Mouse (Mus musculus) liver, embryonic 12.5 days (tissue): ENCODE measurements around the gene Nt5dc2. TPM values are rescaled to one million over a fixed set of nuclear protein-coding genes. Genes with fewer than 3 reads are reported as not detected.

ENCODE experiments used
- ATAC-seq: fragments of 200-750 bp; cut with Nextera tagmentation; 2 replicates; pipeline ENCODE4 v1.8.0; 2017; ENCODE audit warnings: moderate number of reproducible peaks, mild to moderate bottlenecking, moderate library complexity
- H3K27ac ChIP-seq: fragments of 300-500 bp; sonication (generic); 2 replicates; pipeline ENCODE4 v1.5.1; 2016; ENCODE audit warnings: mild to moderate bottlenecking
- H3K27me3 ChIP-seq: fragments of 300-500 bp; sonication (generic); replicated peaks from 2 replicates; pipeline ENCODE4 v1.6.1; 2016; ENCODE audit warnings: mild to moderate bottlenecking, moderate library complexity
- H3K36me3 ChIP-seq: fragments of 300-500 bp; sonication (generic); 2 replicates; pipeline ENCODE4 v1.6.1; 2016; ENCODE audit warnings: mild to moderate bottlenecking, moderate library complexity
- H3K4me1 ChIP-seq: fragments of 300-500 bp; sonication (generic); 2 replicates; pipeline ENCODE4 v1.6.1; 2016
- H3K4me2 ChIP-seq: fragments of 300-500 bp; sonication (generic); 2 replicates; pipeline ENCODE4 v1.6.1; 2016; ENCODE audit warnings: mild to moderate bottlenecking, moderate library complexity
- H3K4me3 ChIP-seq: fragments of 300-500 bp; sonication (generic); 2 replicates; pipeline ENCODE4 v1.5.1; 2016; ENCODE audit warnings: mild to moderate bottlenecking, moderate library complexity
- H3K9ac ChIP-seq: fragments of 300-500 bp; sonication (generic); 2 replicates; pipeline ENCODE4 v1.6.1; 2016; ENCODE audit warnings: mild to moderate bottlenecking, moderate library complexity
- H3K9me3 ChIP-seq: fragments of 300-500 bp; sonication (generic); replicated peaks from 2 replicates; pipeline ENCODE4 v1.6.1; 2016; ENCODE audit warnings: mild to moderate bottlenecking, moderate library complexity
- WGBS: fragments of 180-500 bp; shearing (Covaris S2); methylation state at CpG from one replicate; pipeline ENCODE4 v1.1.7; 2016; ENCODE audit not compliant: insufficient replicate concordance; 5-methylcytosine and 5-hydroxymethylcytosine counted together
- polyA plus RNA-seq: library from polyadenylated mRNA; unstranded; fragments of >200 nt; fragmentation: Nextera tagmentation; extraction: Ambion mirVana; gene quantifications from 2 replicates; pipeline ENCODE4 v1.2.1, GENCODE M21; 2016

Gene Nt5dc2
- polyA plus RNA-seq, 1 experiment from 2014 or later: 306 TPM

DNA sequence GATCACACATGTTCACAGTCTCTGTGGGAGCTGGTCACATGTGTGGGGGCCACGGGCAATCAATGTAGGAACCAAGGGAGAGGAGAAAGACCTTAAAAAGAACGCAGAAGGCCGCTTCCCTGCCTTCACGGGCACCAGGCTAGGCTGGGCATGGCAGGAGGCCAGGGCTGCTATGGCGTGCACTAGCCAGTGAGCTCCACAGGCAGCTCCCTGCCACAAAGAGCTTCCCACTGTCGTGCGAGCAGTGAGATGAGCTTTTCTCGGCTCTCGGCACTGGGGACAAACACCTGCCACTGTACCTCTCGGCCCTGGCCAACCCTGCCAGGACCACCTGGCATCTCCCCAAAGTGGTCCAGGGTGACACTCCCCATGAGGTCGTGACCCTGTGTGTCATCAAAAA, 40.5 kb downstream of the Nt5dc2 start:
- H3K4me3 ChIP-seq: no peak overlapping the region
- H3K27ac ChIP-seq: no peak overlapping the region
- peaks cover 23% of the 10 kb centered on the region for H3K27me3 ChIP-seq
- no peak for ATAC-seq
- H3K36me3 ChIP-seq: peaks cover 62% of the 10 kb centered on the region
- H3K9ac ChIP-seq: no peak overlapping the region
- no peaks in the 10 kb centered on the region for H3K9me3 ChIP-seq
- H3K4me1 ChIP-seq: peaks cover 34% of the 10 kb centered on the region
- WGBS: 87% methylated on average over 11 of the region's 11 CpGs
- no peak overlapping the region for H3K4me2 ChIP-seq

- 91% methylated on average over 15 of the region's 15 CpGs for WGBS
Measured at GRCm38 (mm10) chr14:31171821-31172220, 41.0 kb downstream of the Nt5dc2 start.

GRCm38 (mm10) chr14:31172781-31173455, 42.1 kb downstream of the Nt5dc2 start:
- 77% methylated on average over 18 of the region's 18 CpGs for WGBS
- Histone ChIP-seq H3K36me3 (peaks cover 77% of the 10 kb centered on the region), H3K9ac (no peak overlapping the region), H3K27ac (no peak overlapping the region), H3K4me3 (no peak overlapping the region), H3K4me1 (peaks cover 25% of the 10 kb centered on the region), H3K27me3 (peaks cover 11% of the 10 kb centered on the region), H3K4me2 (no peak overlapping the region), H3K9me3 (no peaks in the 10 kb centered on the region)
- ATAC-seq: peak; percentile 35

More at GRCm38 (mm10) chr14:31171821-31172220, 41.0 kb downstream of the Nt5dc2 start:
- Histone ChIP-seq H3K4me3 (no peak overlapping the region), H3K9me3 (no peaks in the 10 kb centered on the region), H3K27me3 (peaks cover 22% of the 10 kb centered on the region), H3K4me1 (peaks cover 30% of the 10 kb centered on the region), H3K27ac (no peak overlapping the region), H3K4me2 (no peak overlapping the region), H3K36me3 (peaks cover 66% of the 10 kb centered on the region), H3K9ac (no peak overlapping the region)
- ATAC-seq: no peak

DNA sequence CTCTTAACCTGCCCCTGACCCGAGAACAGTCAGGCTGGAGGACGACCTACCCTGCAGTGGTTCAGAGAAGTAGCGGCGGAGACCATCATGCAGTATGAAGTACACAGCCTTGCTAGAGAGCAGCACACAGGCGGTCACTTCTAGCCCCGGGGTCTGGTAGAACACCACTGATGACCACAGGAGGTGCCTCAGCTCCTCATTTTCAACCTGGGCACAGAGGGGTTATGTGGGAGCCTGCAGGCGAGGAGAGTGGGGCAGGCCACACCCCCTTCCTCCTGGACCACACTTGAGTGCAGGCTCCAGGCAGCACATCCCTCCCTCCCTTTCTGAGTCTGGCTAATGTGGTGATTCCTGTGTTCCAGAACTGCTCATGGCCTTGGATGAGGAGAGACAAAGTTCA, 42.7 kb downstream of the Nt5dc2 start:
- H3K4me2 ChIP-seq: no peak overlapping the region
- peaks cover 5% of the 10 kb centered on the region; the same call in 1 of the 2 replicates for H3K27me3 ChIP-seq
- peaks cover 81% of the 10 kb centered on the region for H3K36me3 ChIP-seq
- H3K27ac ChIP-seq: no peak overlapping the region
- peaks cover 19% of the 10 kb centered on the region for H3K4me1 ChIP-seq
- WGBS: 79% methylated on average over 7 of the region's 7 CpGs
- H3K9me3 ChIP-seq: no peaks in the 10 kb centered on the region
- no peak overlapping the region for H3K9ac ChIP-seq
- H3K4me3 ChIP-seq: no peak overlapping the region
- no peak for ATAC-seq

DNA sequence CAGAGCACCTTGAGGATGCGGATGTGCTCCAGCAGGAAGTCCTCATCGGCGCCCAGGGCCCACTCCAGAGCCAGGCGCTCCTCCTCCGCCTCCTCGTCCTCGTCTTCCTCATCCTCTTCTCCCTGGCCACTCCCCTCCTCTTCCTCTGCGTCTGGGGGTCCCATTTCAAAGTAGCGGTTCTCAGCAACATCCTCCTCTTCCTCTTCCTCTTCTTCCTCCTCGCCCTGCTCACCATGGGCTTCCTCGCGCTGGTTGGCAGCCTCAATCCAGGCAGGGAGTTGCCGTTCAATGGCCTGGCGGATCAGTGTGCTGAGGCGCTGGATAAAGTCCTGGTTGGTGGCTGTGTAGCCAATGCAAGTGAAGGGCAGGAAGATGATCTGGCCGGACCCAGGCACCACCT, 46.4 kb downstream of the Nt5dc2 start:
- H3K36me3 ChIP-seq: peaks cover 98% of the 10 kb centered on the region
- no peak overlapping the region for H3K4me2 ChIP-seq
- no peak overlapping the region for H3K27ac ChIP-seq
- H3K9ac ChIP-seq: no peak overlapping the region
- ATAC-seq: no peak
- H3K4me1 ChIP-seq: 0 out of 2 replicates have a peak, but pooled peaks cover 6% of the 10 kb centered on the region
- no peak overlapping the region for H3K4me3 ChIP-seq
- no peaks in the 10 kb centered on the region for H3K27me3 ChIP-seq
- H3K9me3 ChIP-seq: no peaks in the 10 kb centered on the region
- WGBS: 86% methylated on average over 16 of the region's 16 CpGs

DNA sequence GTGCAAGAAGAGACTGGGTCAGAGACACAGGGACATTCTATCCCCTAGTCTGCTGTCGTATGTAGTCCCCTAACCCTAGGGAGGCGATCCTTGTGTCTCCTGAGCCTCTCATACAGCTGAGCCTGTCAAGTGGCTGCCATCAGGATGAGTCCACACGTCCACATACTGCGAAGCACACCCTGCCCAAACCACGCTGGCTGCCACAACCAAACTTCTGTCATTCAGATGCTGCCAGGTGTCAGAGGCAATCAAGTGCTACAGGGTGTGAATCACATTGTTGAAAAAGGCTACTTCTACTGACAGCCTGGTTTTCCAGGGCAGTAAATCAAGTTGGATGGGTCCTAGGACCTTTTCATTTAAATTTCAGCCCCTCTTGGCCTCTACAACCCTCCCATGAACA, 46.9 kb downstream of the Nt5dc2 start:
- Histone ChIP-seq H3K9ac (no peak overlapping the region), H3K9me3 (no peaks in the 10 kb centered on the region), H3K27me3 (no peaks in the 10 kb centered on the region), H3K4me3 (no peak overlapping the region), H3K36me3 (peaks cover 98% of the 10 kb centered on the region), H3K4me2 (no peak overlapping the region), H3K4me1 (0 out of 2 replicates have a peak, but pooled peaks cover 6% of the 10 kb centered on the region), H3K27ac (no peak overlapping the region)
- no peak for ATAC-seq
- WGBS: 84% methylated on average over 5 of the region's 5 CpGs

- Histone ChIP-seq H3K36me3 (peaks cover 98% of the 10 kb centered on the region), H3K27me3 (no peaks in the 10 kb centered on the region), H3K4me1 (peaks cover 14% of the 10 kb centered on the region; the same call in 1 of the 2 replicates), H3K4me2 (no peak overlapping the region), H3K9ac (no peak overlapping the region), H3K4me3 (no peak overlapping the region), H3K27ac (peak overlapping the region; percentile 8; the same call in 1 of the 2 replicates), H3K9me3 (no peaks in the 10 kb centered on the region)
- ATAC-seq: no peak
- 87% methylated on average over 12 of the region's 12 CpGs for WGBS
Measured at GRCm38 (mm10) chr14:31179677-31180365, 49.0 kb downstream of the Nt5dc2 start.

GRCm38 (mm10) chr14:31181512-31181911, 50.7 kb downstream of the Nt5dc2 start:
- no peak overlapping the region for H3K4me2 ChIP-seq
- H3K36me3 ChIP-seq: peaks cover 98% of the 10 kb centered on the region
- no peaks in the 10 kb centered on the region for H3K27me3 ChIP-seq
- H3K9ac ChIP-seq: no peak overlapping the region
- ATAC-seq: no peak
- H3K4me3 ChIP-seq: no peak overlapping the region
- H3K27ac ChIP-seq: peak overlapping the region; percentile 51; the same call in 1 of the 2 replicates
- WGBS: 83% methylated on average over 4 of the region's 4 CpGs
- no peaks in the 10 kb centered on the region for H3K9me3 ChIP-seq
- peaks cover 14% of the 10 kb centered on the region; the same call in 1 of the 2 replicates for H3K4me1 ChIP-seq

DNA sequence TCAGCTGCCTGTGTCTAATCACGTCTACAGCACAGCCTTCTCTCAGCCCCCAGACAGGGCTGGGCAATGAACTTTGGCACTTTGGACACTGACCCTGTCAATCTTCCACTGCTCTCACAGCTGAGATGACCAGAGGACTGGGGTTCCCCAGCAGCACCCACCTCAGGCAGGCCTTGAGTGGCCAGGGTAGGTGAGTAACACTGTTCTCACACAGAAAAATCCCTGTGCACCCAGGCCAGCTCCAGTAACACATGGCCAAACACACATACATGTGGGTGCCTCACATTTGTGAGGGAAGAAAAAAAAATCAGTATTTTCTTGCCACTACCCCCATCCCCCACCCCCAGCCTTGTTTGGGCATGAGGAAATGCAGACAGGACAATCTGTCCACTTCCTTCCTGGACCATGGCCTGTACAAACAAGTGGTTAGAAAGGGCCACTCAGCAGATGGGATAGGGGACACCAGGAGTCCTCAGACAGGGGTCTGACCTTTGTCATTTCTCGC, 52.0 kb downstream of the Nt5dc2 start:
- H3K36me3 ChIP-seq: peaks cover 98% of the 10 kb centered on the region
- H3K4me3 ChIP-seq: no peak overlapping the region
- no peak overlapping the region for H3K9ac ChIP-seq
- H3K27ac ChIP-seq: peak overlapping the region; percentile 51
- no peaks in the 10 kb centered on the region for H3K9me3 ChIP-seq
- 59% methylated on average over 2 of the region's 2 CpGs for WGBS
- H3K4me2 ChIP-seq: no peak overlapping the region
- peaks cover 14% of the 10 kb centered on the region; the same call in 1 of the 2 replicates for H3K4me1 ChIP-seq
- H3K27me3 ChIP-seq: no peaks in the 10 kb centered on the region
- ATAC-seq: peak; percentile 67

DNA sequence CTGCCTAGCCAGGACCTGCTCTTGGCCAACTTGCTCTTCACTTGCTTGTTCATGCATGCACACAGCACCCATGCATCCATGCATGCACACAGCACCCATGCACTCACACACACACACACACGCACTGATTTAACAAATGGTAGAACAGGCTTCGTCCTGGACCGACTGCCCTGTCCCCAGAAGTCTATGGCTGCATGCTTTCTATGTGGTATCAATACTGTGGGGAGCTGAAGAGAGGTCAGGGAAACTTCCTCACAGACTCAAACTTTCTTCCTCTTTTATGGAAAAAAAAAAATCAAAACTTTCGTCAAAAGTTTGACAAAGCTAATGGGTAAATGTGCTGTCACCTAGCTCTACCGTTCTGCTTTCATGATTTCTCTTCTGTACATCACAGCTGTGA, 52.7 kb downstream of the Nt5dc2 start:
- Histone ChIP-seq H3K9ac (no peak overlapping the region), H3K27ac (0 out of 2 replicates have a peak overlapping the region, but pooled peaks have one; percentile 51), H3K9me3 (no peaks in the 10 kb centered on the region), H3K4me2 (no peak overlapping the region), H3K4me1 (peaks cover 14% of the 10 kb centered on the region; the same call in 1 of the 2 replicates), H3K27me3 (no peaks in the 10 kb centered on the region), H3K4me3 (no peak overlapping the region), H3K36me3 (peaks cover 100% of the 10 kb centered on the region)
- ATAC-seq: no peak
- 65% methylated on average over 5 of the region's 5 CpGs for WGBS

DNA sequence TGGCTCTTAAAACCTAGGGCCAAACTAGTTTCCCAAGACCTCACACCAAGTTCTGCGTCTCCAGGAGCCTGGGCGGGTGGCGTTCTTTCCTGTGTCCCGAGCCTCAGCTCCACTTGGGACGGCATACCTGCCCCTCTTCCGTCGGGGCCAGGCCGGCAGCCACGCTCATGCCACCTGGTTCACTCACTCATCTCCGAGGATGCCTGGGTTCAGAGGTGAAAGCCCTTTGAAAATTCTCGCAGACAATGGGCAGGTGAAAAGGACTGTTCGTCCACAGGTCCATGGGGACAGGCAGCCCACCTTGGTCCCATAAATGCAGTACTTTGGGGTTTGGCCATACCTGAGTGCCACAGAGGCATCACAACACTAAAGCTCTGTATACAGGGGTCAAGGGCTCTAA, 53.3 kb downstream of the Nt5dc2 start:
- ATAC-seq: no peak
- Histone ChIP-seq H3K27me3 (no peaks in the 10 kb centered on the region), H3K9ac (no peak overlapping the region), H3K4me2 (no peak overlapping the region), H3K9me3 (no peaks in the 10 kb centered on the region), H3K36me3 (peaks cover 100% of the 10 kb centered on the region), H3K4me1 (peaks cover 14% of the 10 kb centered on the region; the same call in 1 of the 2 replicates), H3K27ac (peak overlapping the region; percentile 42; the same call in 1 of the 2 replicates), H3K4me3 (no peak overlapping the region)
- WGBS: 89% methylated on average over 12 of the region's 12 CpGs

DNA sequence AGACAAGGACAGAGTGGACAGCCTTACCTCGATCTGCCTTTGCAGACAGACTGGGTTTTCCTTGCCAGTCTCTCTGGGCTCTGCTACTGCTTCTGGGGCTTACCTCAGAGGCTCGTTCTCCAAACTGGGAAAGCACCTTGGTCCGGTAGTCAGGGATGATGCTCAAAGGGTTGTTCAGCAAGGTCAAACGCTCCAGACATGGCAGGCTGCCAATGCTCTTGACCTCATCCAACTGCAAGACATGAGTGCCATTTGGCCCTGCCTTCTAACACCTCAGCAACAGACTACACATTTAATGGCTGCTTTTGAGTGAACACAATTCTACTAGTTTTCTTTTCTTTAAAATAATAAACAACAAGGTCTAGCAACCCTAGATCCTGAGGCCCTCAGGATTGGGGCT, 55.8 kb downstream of the Nt5dc2 start:
- no peak overlapping the region for H3K9ac ChIP-seq
- WGBS: 82% methylated on average over 4 of the region's 4 CpGs

More for the DNA sequence above, 55.8 kb downstream of the Nt5dc2 start:
- Histone ChIP-seq H3K27me3 (no peaks in the 10 kb centered on the region), H3K4me2 (no peak overlapping the region), H3K4me1 (peaks cover 14% of the 10 kb centered on the region; the same call in 1 of the 2 replicates), H3K36me3 (peaks cover 100% of the 10 kb centered on the region), H3K27ac (no peak overlapping the region), H3K4me3 (no peak overlapping the region), H3K9me3 (no peaks in the 10 kb centered on the region)
- no peak for ATAC-seq
